In the genomic region with DNA sequence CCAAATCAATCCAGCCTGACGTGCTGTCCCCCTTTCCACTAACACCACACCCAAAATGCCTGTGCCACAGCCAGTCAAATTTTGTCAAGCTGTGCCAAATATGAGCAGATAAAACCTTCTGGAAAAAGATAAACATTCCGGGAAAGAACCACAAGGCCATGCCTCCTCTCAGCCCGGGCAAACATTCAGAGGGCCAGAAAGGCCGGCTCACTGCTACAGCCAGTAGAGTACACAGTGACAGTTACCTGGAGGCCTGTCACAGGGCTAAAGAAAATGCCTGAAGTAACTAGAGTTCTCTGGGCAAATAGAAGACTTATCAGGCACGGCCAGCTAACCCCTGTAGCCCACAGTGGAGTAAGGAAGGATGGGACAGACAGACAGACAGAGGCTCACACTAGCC, we compare ENCODE assay signal across 8 mouse cellular contexts. TPM values are rescaled to one million over a fixed set of nuclear protein-coding genes. Genes with fewer than 3 reads are reported as not detected.
DNase-seq lines count a peak whose midpoint lies in the region; ATAC-seq and TF ChIP-seq lines count a peak whose summit lies in the region.

No protein-coding gene starts in this region.

- no peaks in the 10 kb centered on the region for H3K9me3 ChIP-seq in embryonic facial prominence, embryonic 14.5 days (ENCODE audit: control insufficient read depth, low read length)
- no peaks in the 10 kb centered on the region for H3K9me3 ChIP-seq in limb, embryonic 14.5 days (ENCODE audit: control insufficient read depth, low read length)

- 60% methylated on average over 5 of the region's 5 CpGs for WGBS in embryonic facial prominence, embryonic 14.5 days
- 84% methylated on average over 5 of the region's 5 CpGs for WGBS in limb, embryonic 14.5 days
- WGBS in small intestine, adult 2 months = 13% methylated on average over 5 of the region's 5 CpGs

- peaks cover 40% of the 10 kb centered on the region for H3K4me1 ChIP-seq in embryonic facial prominence, embryonic 14.5 days (ENCODE audit: control insufficient read depth, insufficient read depth, low read length)
- H3K4me1 ChIP-seq in limb, embryonic 14.5 days (ENCODE audit: control insufficient read depth, insufficient read depth, low read length) = peaks cover 32% of the 10 kb centered on the region
- peaks cover 40% of the 10 kb centered on the region; the same call in 1 of the 2 replicates for H3K4me1 ChIP-seq in small intestine, adult 2 months (ENCODE audit: control insufficient read depth, insufficient read depth, insufficient read length, low read length)

- DNase-seq in lung, adult 18-20 months = peak; percentile 63 to 76
- no peak for DNase-seq in lung, postnatal 14 days
- DNase-seq in embryonic facial prominence, embryonic 14.5 days (ENCODE audit: low spot score) = no peak
- DNase-seq in limb, embryonic 14.5 days (ENCODE audit: low spot score) = no peak
- no peak for DNase-seq in thymus, postnatal 14 days
- no peak for DNase-seq in B cell, adult 2 months
- DNase-seq in layer of hippocampus, postnatal 36 days = no peak

- ATAC-seq in embryonic facial prominence, embryonic 14.5 days (ENCODE audit: low read depth) = no peak
- no peak for ATAC-seq in limb, embryonic 14.5 days (ENCODE audit: low FRiP score, low read depth)

- peak overlapping the region; percentile 89; the same call in 1 of the 2 replicates for H3K9ac ChIP-seq in embryonic facial prominence, embryonic 14.5 days (ENCODE audit: low read depth, low read length)
- 0 out of 2 replicates have a peak overlapping the region, but pooled peaks have one; percentile 31 for H3K9ac ChIP-seq in limb, embryonic 14.5 days (ENCODE audit: low read depth, low read length, severe bottlenecking)

- H3K4me3 ChIP-seq in embryonic facial prominence, embryonic 14.5 days (ENCODE audit: low read depth, low read length) = peak overlapping the region; percentile 90
- H3K4me3 ChIP-seq in limb, embryonic 14.5 days (replicated peaks; ENCODE audit: low read length) = 0 out of 2 replicates have a peak overlapping the region, but pooled peaks have one; percentile 10
- H3K4me3 ChIP-seq in small intestine, adult 2 months (ENCODE audit: low read depth, low read length) = peak overlapping the region; percentile 35

- H3K4me2 ChIP-seq in embryonic facial prominence, embryonic 14.5 days (ENCODE audit: low read depth, low read length) = peak overlapping the region; percentile 86
- peak overlapping the region; percentile 46 for H3K4me2 ChIP-seq in limb, embryonic 14.5 days (replicated peaks; ENCODE audit: low read depth, low read length, severe bottlenecking)

- H3K27me3 ChIP-seq in embryonic facial prominence, embryonic 14.5 days (replicated peaks; ENCODE audit: control insufficient read depth, insufficient read depth, low read length) = no peaks in the 10 kb centered on the region
- no peaks in the 10 kb centered on the region for H3K27me3 ChIP-seq in limb, embryonic 14.5 days (ENCODE audit: control insufficient read depth, insufficient read depth, low read length)
- no peaks in the 10 kb centered on the region for H3K27me3 ChIP-seq in small intestine, adult 2 months (ENCODE audit: control insufficient read depth, insufficient read depth, low read length)

- no peak for TF ChIP-seq POLR2A in limb, embryonic 14.5 days (IDR thresholded peaks at IDR 0.05; ENCODE audit: borderline replicate concordance, extremely low read depth, insufficient read depth, insufficient read length)
- no peak for TF ChIP-seq POLR2A in small intestine, adult 2 months (IDR thresholded peaks at IDR 0.05; ENCODE audit: low read depth, low read length)

- TF ChIP-seq CTCF in small intestine, adult 2 months (IDR thresholded peaks at IDR 0.05; ENCODE audit: extremely low read depth, insufficient read length, insufficient replicate concordance, low read depth, low read length) = no peak

- no peak overlapping the region; the same call in 1 of the 2 replicates for H3K27ac ChIP-seq in embryonic facial prominence, embryonic 14.5 days (replicated peaks; ENCODE audit: low read depth, low read length)
- no peak overlapping the region for H3K27ac ChIP-seq in limb, embryonic 14.5 days (replicated peaks; ENCODE audit: low read depth, low read length)
- H3K27ac ChIP-seq in small intestine, adult 2 months (ENCODE audit: insufficient read depth, low read depth, low read length) = peak overlapping the region; percentile 93

- H3K36me3 ChIP-seq in embryonic facial prominence, embryonic 14.5 days (ENCODE audit: control insufficient read depth, insufficient read depth, low read length) = no peaks in the 10 kb centered on the region
- no peaks in the 10 kb centered on the region for H3K36me3 ChIP-seq in limb, embryonic 14.5 days (ENCODE audit: control insufficient read depth, insufficient read depth, low read length)
- no peaks in the 10 kb centered on the region for H3K36me3 ChIP-seq in small intestine, adult 2 months (ENCODE audit: control insufficient read depth, insufficient read depth, low read length)

RNA-seq across cellular contexts. Expression of a gene that starts 3.2 kb away (rescaled TPM):
- polyA plus RNA-seq in embryonic facial prominence, embryonic 14.5 days (2014; fragmentation: Nextera tagmentation; extraction: Ambion mirVana) = 66.8 and 68.3 TPM in 2 replicates
- polyA plus RNA-seq in limb, embryonic 14.5 days (2012; rRNA removed) = 35.9 and 41.3 TPM in 2 replicates
- 52.3 and 54.8 TPM in 2 replicates for polyA plus RNA-seq in limb, embryonic 14.5 days (2014; fragmentation: Nextera tagmentation; extraction: Ambion mirVana)
- 71.3 and 79.4 TPM in 2 replicates for polyA plus RNA-seq in small intestine, adult 2 months (2012; rRNA removed)
- total RNA-seq in layer of hippocampus, postnatal 36 days (2021) = 10 to 100 TPM in 1 of 2 experiments, 1 to 10 TPM in 1; 6.9 to 10.8 TPM

Comparison
In these comparisons a context has a peak if more than half of its experiments do, and no peak if none do; other contexts are left out.
1. DNase-seq: peak in lung, adult 18-20 months (2 of 2); none in lung, postnatal 14 days (single experiment), embryonic facial prominence, embryonic 14.5 days (single experiment), limb, embryonic 14.5 days (single experiment), thymus, postnatal 14 days (single experiment), B cell, adult 2 months (0 of 2) and layer of hippocampus, postnatal 36 days (0 of 2).
2. H3K4me3 ChIP-seq: peak in every context shown above with its lines; median percentile 90 in embryonic facial prominence, embryonic 14.5 days; 35 in small intestine, adult 2 months; 10 in limb, embryonic 14.5 days.